ENCODE assay signal across 8 mouse cellular contexts in the genomic region with DNA sequence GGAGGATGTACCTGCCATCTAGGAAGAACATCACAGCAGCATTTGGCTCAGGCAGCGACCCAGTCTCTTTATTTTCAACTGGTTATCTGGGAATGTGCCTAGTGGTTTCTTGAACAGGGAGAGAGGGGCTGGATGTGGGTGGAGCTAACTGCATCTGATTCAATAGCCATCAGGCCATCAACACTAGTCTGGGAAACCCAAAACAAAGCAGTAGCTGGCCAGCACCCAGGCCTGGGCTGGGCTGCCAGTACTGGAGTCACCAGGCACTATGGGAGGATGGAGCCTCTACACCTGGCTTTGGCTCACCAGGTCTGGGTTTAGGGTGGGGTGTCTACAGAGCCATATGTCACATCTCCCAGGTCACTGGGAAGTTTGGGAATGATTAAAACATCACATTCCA.
A peak's percentile ranks its signal among the peaks of the same experiment; 100 is the strongest.
DNase-seq lines count a peak whose midpoint lies in the region; ATAC-seq and TF ChIP-seq lines count a peak whose summit lies in the region.

No protein-coding gene starts in this region.

- no peak overlapping the region for H3K4me2 ChIP-seq in forebrain, embryonic 13.5 days
- no peak overlapping the region for H3K4me2 ChIP-seq in midbrain, embryonic 16.5 days (ENCODE audit: low read length)
- H3K4me2 ChIP-seq in midbrain, embryonic 13.5 days (replicated peaks): no peak overlapping the region
- H3K4me2 ChIP-seq in stomach, postnatal 0 days (replicated peaks; ENCODE audit: low read depth): no peak overlapping the region

- TF ChIP-seq POLR2A in heart, adult 2 months (IDR thresholded peaks at IDR 0.05; ENCODE audit: insufficient read depth, low read depth, low read length): no peak

- ATAC-seq in forebrain, embryonic 13.5 days: 0 out of 2 replicates have a peak, but pooled peaks have one; percentile 57
- ATAC-seq in midbrain, embryonic 16.5 days: no peak
- ATAC-seq in midbrain, embryonic 13.5 days: no peak
- no peak for ATAC-seq in stomach, postnatal 0 days (ENCODE audit: low FRiP score, low TSS enrichment)

- no peaks in the 10 kb centered on the region for H3K79me2 ChIP-seq in heart, adult 2 months (replicated peaks; ENCODE audit: control insufficient read depth, insufficient read depth, low read length)

- no peak for DNase-seq in forebrain, embryonic 10.5 days (ENCODE audit: extremely low spot score, low spot score)
- peak; percentile 34 to 38 for DNase-seq in heart, adult 2 months
- DNase-seq in stomach, postnatal 0 days (ENCODE audit: low spot score): no peak
- DNase-seq in urinary bladder, postnatal 14 days (ENCODE audit: low spot score): no peak
- DNase-seq in spleen, postnatal 10 days (ENCODE audit: low spot score in 2 of 2): no peak

- intact Hi-C loops in heart, adult 2 months (cut with DNase I): loop anchor here (5.0 kb wide), 1 partner anchor 41 kb away; no protein-coding TSS in a partner anchor

- H3K4me1 ChIP-seq in forebrain, embryonic 13.5 days: peaks cover 43% of the 10 kb centered on the region
- H3K4me1 ChIP-seq in forebrain, embryonic 10.5 days: peaks cover 23% of the 10 kb centered on the region
- peaks cover 5% of the 10 kb centered on the region; the same call in 1 of the 2 replicates for H3K4me1 ChIP-seq in midbrain, embryonic 16.5 days (ENCODE audit: control insufficient read depth, insufficient read depth, low read length)
- H3K4me1 ChIP-seq in midbrain, embryonic 13.5 days (replicated peaks): peaks cover 15% of the 10 kb centered on the region
- H3K4me1 ChIP-seq in heart, adult 2 months (ENCODE audit: control insufficient read depth, insufficient read depth, low read length): peaks cover 9% of the 10 kb centered on the region
- H3K4me1 ChIP-seq in stomach, postnatal 0 days (replicated peaks; ENCODE audit: control insufficient read depth, insufficient read depth): peaks cover 3% of the 10 kb centered on the region; the same call in 1 of the 2 replicates

- H3K36me3 ChIP-seq in forebrain, embryonic 13.5 days (ENCODE audit: poor library complexity, severe bottlenecking): no peaks in the 10 kb centered on the region
- no peaks in the 10 kb centered on the region for H3K36me3 ChIP-seq in forebrain, embryonic 10.5 days (replicated peaks)
- no peaks in the 10 kb centered on the region for H3K36me3 ChIP-seq in midbrain, embryonic 16.5 days (ENCODE audit: control insufficient read depth, insufficient read depth, low read length)
- H3K36me3 ChIP-seq in midbrain, embryonic 13.5 days: no peaks in the 10 kb centered on the region
- H3K36me3 ChIP-seq in heart, adult 2 months (ENCODE audit: control insufficient read depth, insufficient read depth, low read length): no peaks in the 10 kb centered on the region
- H3K36me3 ChIP-seq in stomach, postnatal 0 days (ENCODE audit: control insufficient read depth, insufficient read depth, low read length): no peaks in the 10 kb centered on the region

- no peak overlapping the region for H3K9ac ChIP-seq in forebrain, embryonic 13.5 days
- no peak overlapping the region for H3K9ac ChIP-seq in midbrain, embryonic 16.5 days (ENCODE audit: low read depth, low read length)
- H3K9ac ChIP-seq in midbrain, embryonic 13.5 days (replicated peaks): no peak overlapping the region
- H3K9ac ChIP-seq in heart, adult 2 months (ENCODE audit: low read depth, low read length): no peak overlapping the region
- H3K9ac ChIP-seq in stomach, postnatal 0 days (ENCODE audit: low read length): no peak overlapping the region

- H3K27ac ChIP-seq in forebrain, embryonic 13.5 days: no peak overlapping the region
- H3K27ac ChIP-seq in forebrain, embryonic 10.5 days: no peak overlapping the region
- peak overlapping the region; percentile 33; the same call in 1 of the 2 replicates for H3K27ac ChIP-seq in midbrain, embryonic 16.5 days (ENCODE audit: low read length)
- H3K27ac ChIP-seq in midbrain, embryonic 13.5 days: no peak overlapping the region
- peak overlapping the region; percentile 36 for H3K27ac ChIP-seq in heart, adult 2 months
- peak overlapping the region; percentile 79 for H3K27ac ChIP-seq in stomach, postnatal 0 days (replicated peaks)

- H3K27me3 ChIP-seq in forebrain, embryonic 13.5 days: no peaks in the 10 kb centered on the region
- H3K27me3 ChIP-seq in forebrain, embryonic 10.5 days (ENCODE audit: poor library complexity, severe bottlenecking): no peaks in the 10 kb centered on the region
- no peaks in the 10 kb centered on the region for H3K27me3 ChIP-seq in midbrain, embryonic 16.5 days (ENCODE audit: control insufficient read depth, insufficient read depth, low read depth, low read length)
- H3K27me3 ChIP-seq in midbrain, embryonic 13.5 days: no peaks in the 10 kb centered on the region
- H3K27me3 ChIP-seq in heart, adult 2 months (ENCODE audit: control insufficient read depth, insufficient read depth, low read length): no peaks in the 10 kb centered on the region
- H3K27me3 ChIP-seq in stomach, postnatal 0 days (ENCODE audit: control insufficient read depth, insufficient read depth, low read length): no peaks in the 10 kb centered on the region

- no peak overlapping the region for H3K4me3 ChIP-seq in forebrain, embryonic 13.5 days
- no peak overlapping the region for H3K4me3 ChIP-seq in forebrain, embryonic 10.5 days
- no peak overlapping the region for H3K4me3 ChIP-seq in midbrain, embryonic 16.5 days (ENCODE audit: low read depth, low read length)
- H3K4me3 ChIP-seq in midbrain, embryonic 13.5 days (replicated peaks): no peak overlapping the region
- no peak overlapping the region for H3K4me3 ChIP-seq in heart, adult 2 months
- H3K4me3 ChIP-seq in stomach, postnatal 0 days (ENCODE audit: low read depth, low read length): no peak overlapping the region

- no peaks in the 10 kb centered on the region for H3K9me3 ChIP-seq in forebrain, embryonic 13.5 days (replicated peaks)
- H3K9me3 ChIP-seq in forebrain, embryonic 10.5 days: no peaks in the 10 kb centered on the region
- H3K9me3 ChIP-seq in midbrain, embryonic 16.5 days (replicated peaks; ENCODE audit: control insufficient read depth, low read length, poor library complexity, severe bottlenecking): no peaks in the 10 kb centered on the region
- no peaks in the 10 kb centered on the region for H3K9me3 ChIP-seq in midbrain, embryonic 13.5 days
- no peaks in the 10 kb centered on the region for H3K9me3 ChIP-seq in stomach, postnatal 0 days (ENCODE audit: control insufficient read depth, low read length)

- 62% methylated on average over 1 of the region's 1 CpGs for WGBS in forebrain, embryonic 13.5 days
- 77% methylated on average over 1 of the region's 1 CpGs for WGBS in forebrain, embryonic 10.5 days
- 61% methylated on average over 1 of the region's 1 CpGs for WGBS in midbrain, embryonic 16.5 days
- WGBS in midbrain, embryonic 13.5 days: 72% methylated on average over 1 of the region's 1 CpGs
- WGBS in heart, adult 2 months: 54% methylated on average over 1 of the region's 1 CpGs
- 59% methylated on average over 1 of the region's 1 CpGs for WGBS in stomach, postnatal 0 days

- TF ChIP-seq CTCF in heart, adult 2 months (IDR thresholded peaks at IDR 0.05): no peak
- TF ChIP-seq CTCF in stomach, postnatal 0 days (IDR thresholded peaks at IDR 0.05; ENCODE audit: low read depth): no peak

- no peak for TF ChIP-seq EP300 in heart, adult 2 months (IDR thresholded peaks at IDR 0.05; ENCODE audit: insufficient read depth, low read depth, low read length)
- no peak for TF ChIP-seq EP300 in stomach, postnatal 0 days (optimal IDR thresholded peaks at IDR 0.05)

Comparison
In these comparisons a context has a peak if more than half of its experiments do, and no peak if none do; other contexts are left out.
1. H3K27ac ChIP-seq: peak in midbrain, embryonic 16.5 days (single experiment), heart, adult 2 months (single experiment) and stomach, postnatal 0 days (single experiment); none in forebrain, embryonic 13.5 days (single experiment), forebrain, embryonic 10.5 days (single experiment) and midbrain, embryonic 13.5 days (single experiment).
2. DNase-seq: peak in heart, adult 2 months (2 of 2); none in forebrain, embryonic 10.5 days (single experiment), stomach, postnatal 0 days (single experiment), urinary bladder, postnatal 14 days (single experiment) and spleen, postnatal 10 days (0 of 2).